Mouse (Mus musculus) layer of hippocampus, adult 18-20 months (tissue): ENCODE measurements around the gene Dennd1c. TPM values are rescaled to one million over a fixed set of nuclear protein-coding genes. Genes with fewer than 3 reads are reported as not detected.
"Not testable (repeated sequence)": the region's sequence is repeated elsewhere in the genome, so short reads cannot be mapped to it uniquely, and the experiment has no call there.

Source experiments
- DNase-seq, 2 experiments: peaks; one replicate each; pipeline ENCODE4 v3.0.0; 2022; ENCODE audit warnings: low spot score in 2 of 2
- total RNA-seq, 2 experiments: library from RNA; stranded (reverse); gene quantifications; 2 replicates each; pipeline ENCODE4 v1.2.3; 2021

Dennd1c gene
- total RNA-seq, 2 experiments from 2014 or later: 1.1 to 1.4 TPM

- DNase-seq: no peak
Observed at GRCm38 (mm10) chr17:57095855-57096622, 17.7 kb upstream of the Dennd1c start.

- no peak for DNase-seq
Observed at GRCm38 (mm10) chr17:57094222-57094621, 15.9 kb upstream of the Dennd1c start.

- peak; percentile 86 to 93 for DNase-seq
Observed at GRCm38 (mm10) chr17:57087049-57087832, 8.9 kb upstream of the Dennd1c start, which contains the start of gene Tubb4a. Tubb4a (minus strand) TSS chr17:57087782.

GRCm38 (mm10) chr17:57085970-57086757, 7.8 kb upstream of the Dennd1c start:
- DNase-seq: no peak

GRCm38 (mm10) chr17:57082481-57082880, 4.2 kb upstream of the Dennd1c start:
- no peak for DNase-seq

- no peak for DNase-seq
Observed at GRCm38 (mm10) chr17:57081234-57081842, 3.0 kb upstream of the Dennd1c start.

- DNase-seq: no peak
Observed at GRCm38 (mm10) chr17:57079919-57080318, 1.6 kb upstream of the Dennd1c start.

GRCm38 (mm10) chr17:57076916-57077315, 1.4 kb downstream of the Dennd1c start:
- DNase-seq: no peak

- no peak for DNase-seq
Observed at GRCm38 (mm10) chr17:57070699-57071098, 7.6 kb downstream of the Dennd1c start.

GRCm38 (mm10) chr17:57070272-57070671, 8.0 kb downstream of the Dennd1c start:
- no peak for DNase-seq

- DNase-seq: no peak
Observed at GRCm38 (mm10) chr17:57066908-57067307, 11.4 kb downstream of the Dennd1c start.

GRCm38 (mm10) chr17:57063031-57063430, 15.3 kb downstream of the Dennd1c start:
- no peak for DNase-seq

- DNase-seq: no peak
Observed at GRCm38 (mm10) chr17:57062548-57062947, 15.8 kb downstream of the Dennd1c start.

GRCm38 (mm10) chr17:57062011-57062521, 16.2 kb downstream of the Dennd1c start:
- DNase-seq: no peak

GRCm38 (mm10) chr17:57061069-57061468, 17.2 kb downstream of the Dennd1c start:
- DNase-seq: no peak

GRCm38 (mm10) chr17:57060231-57060801, 18.0 kb downstream of the Dennd1c start:
- DNase-seq: peak; percentile 96 to 98

- DNase-seq: peak; percentile 75 to 83
Observed at GRCm38 (mm10) chr17:57059486-57059977, 18.8 kb downstream of the Dennd1c start, which contains the start of gene Slc25a23. Slc25a23 (minus strand) TSS chr17:57059863.

GRCm38 (mm10) chr17:57058891-57059485, 19.3 kb downstream of the Dennd1c start, which contains the start of gene Crb3:
Crb3 (plus strand) TSS chr17:57059105.
- DNase-seq: peak in 1 of 2 experiments; percentile 17

- no peak for DNase-seq
Observed at GRCm38 (mm10) chr17:57056246-57056645, 22.1 kb downstream of the Dennd1c start.

GRCm38 (mm10) chr17:57051679-57052078, 26.6 kb downstream of the Dennd1c start:
- not testable (repeated sequence) for DNase-seq
